Mouse (Mus musculus): ENCODE results near the gene Crym. TPM values are rescaled to one million over a fixed set of nuclear protein-coding genes. Genes with fewer than 3 reads are reported as not detected.

The Crym gene
- polyA plus RNA-seq (2015; fragmentation: Nextera tagmentation; extraction: Ambion mirVana): 72.5 and 76.1 TPM in 2 replicates

DNA sequence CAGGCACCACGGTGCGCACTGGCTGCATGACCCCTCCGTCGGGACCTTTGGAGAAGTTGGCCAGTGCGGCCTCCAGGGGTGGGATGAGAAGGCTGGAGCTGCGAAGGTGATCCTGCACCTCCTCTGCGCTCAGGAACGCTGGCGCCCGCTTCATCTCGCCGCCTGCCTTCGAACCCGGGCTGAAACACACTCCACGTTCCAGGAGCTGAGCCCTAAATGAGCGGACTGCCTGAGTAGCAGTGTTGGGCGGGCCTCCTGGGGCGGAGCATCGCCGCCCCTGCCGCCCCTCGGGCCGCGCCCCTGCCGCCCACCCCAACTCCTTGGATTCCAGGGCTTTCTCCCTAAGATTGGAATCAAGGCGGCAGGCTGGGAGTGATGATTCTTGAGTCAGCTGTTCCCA, at the start of gene Crym:
Gene Crym (minus strand): TSS at position 341 of the 400 bp plus-strand sequence.
- peak within 1 kb of the TSS; percentile 66 for H3K4me2 ChIP-seq
- H3K27ac ChIP-seq: peak within 1 kb of the TSS; percentile 45; the same call in 1 of the 2 replicates
- H3K4me1 ChIP-seq: peaks cover 21% of the 10 kb centered on the region
- H3K9me3 ChIP-seq (replicated peaks): no peaks in the 10 kb centered on the region
- H3K9ac ChIP-seq: peak within 1 kb of the TSS; percentile 36; the same call in 1 of the 2 replicates
- peak; percentile 33; the same call in 1 of the 2 replicates for ATAC-seq (replicated peaks; ENCODE audit: low FRiP score)
- peaks cover 23% of the 10 kb centered on the region for H3K27me3 ChIP-seq
- no peaks in the 10 kb centered on the region for H3K36me3 ChIP-seq
- 4% methylated on average over 26 of the region's 26 CpGs for WGBS
- peak within 1 kb of the TSS; percentile 47 for H3K4me3 ChIP-seq (replicated peaks)

- ATAC-seq (replicated peaks; ENCODE audit: low FRiP score): no peak
- no peak overlapping the region for H3K4me3 ChIP-seq (replicated peaks)
- no peak overlapping the region for H3K27ac ChIP-seq
- H3K4me1 ChIP-seq: no peaks in the 10 kb centered on the region
- H3K9ac ChIP-seq: no peak overlapping the region
- no peaks in the 10 kb centered on the region for H3K27me3 ChIP-seq
- H3K9me3 ChIP-seq (replicated peaks): no peaks in the 10 kb centered on the region
- no peaks in the 10 kb centered on the region for H3K36me3 ChIP-seq
- H3K4me2 ChIP-seq: no peak overlapping the region
These were observed 39.2 kb upstream of the Crym start for GRCm38 (mm10) chr7:120241092-120241491.

DNA sequence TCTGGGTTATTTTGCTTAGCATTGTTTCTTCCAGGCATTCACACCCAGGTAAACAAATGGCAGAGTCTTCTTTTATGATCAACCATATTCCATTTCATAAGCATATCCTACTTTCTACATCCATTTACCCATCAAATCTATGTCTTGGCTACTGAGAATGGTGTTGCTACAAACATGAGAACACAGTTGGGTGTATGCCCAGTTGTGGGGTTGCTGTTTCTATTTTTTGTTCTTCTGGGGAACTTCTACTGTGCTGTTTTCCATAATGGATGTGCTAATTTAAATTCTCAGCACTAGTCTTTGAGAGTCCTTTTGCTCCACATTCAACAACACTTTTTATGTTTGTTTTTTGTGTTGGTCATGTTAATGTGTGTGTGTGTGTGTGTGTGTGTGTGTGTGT, 26.6 kb upstream of the Crym start:
- Histone ChIP-seq H3K9ac (no peak overlapping the region), H3K4me1 (no peaks in the 10 kb centered on the region)
- ATAC-seq (replicated peaks; ENCODE audit: low FRiP score): no peak

DNA sequence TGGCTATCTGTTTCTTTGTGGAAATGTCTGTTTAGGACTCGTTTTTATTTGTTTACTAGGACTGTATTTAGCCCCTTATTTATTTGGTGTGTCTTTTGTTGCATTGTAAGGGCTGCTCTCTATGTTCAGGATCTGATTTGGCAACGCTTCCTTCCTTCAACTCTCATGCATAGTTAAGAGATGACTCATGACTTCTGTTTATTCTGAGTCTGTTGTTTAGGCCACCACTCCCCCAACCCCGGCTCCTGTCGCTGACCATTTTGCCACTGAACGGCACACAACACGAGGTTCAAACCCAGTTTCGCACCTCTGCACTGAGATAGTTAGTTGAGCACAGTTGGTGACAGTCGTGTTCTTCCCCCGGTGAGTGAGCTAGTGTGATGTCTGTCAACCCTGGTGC, 4.1 kb upstream of the Crym start:
- Histone ChIP-seq H3K27me3 (peaks cover 10% of the 10 kb centered on the region), H3K4me2 (no peak overlapping the region), H3K4me3 (replicated peaks) (no peak overlapping the region), H3K9ac (no peak overlapping the region), H3K27ac (no peak overlapping the region), H3K36me3 (no peaks in the 10 kb centered on the region), H3K4me1 (peaks cover 16% of the 10 kb centered on the region), H3K9me3 (replicated peaks) (no peaks in the 10 kb centered on the region)
- ATAC-seq (replicated peaks; ENCODE audit: low FRiP score): no peak
- 50% methylated on average over 9 of the region's 9 CpGs for WGBS

More for the DNA sequence above, 26.6 kb upstream of the Crym start:
- Histone ChIP-seq H3K27me3 (no peaks in the 10 kb centered on the region), H3K4me3 (replicated peaks) (no peak overlapping the region), H3K4me2 (no peak overlapping the region), H3K9me3 (replicated peaks) (no peaks in the 10 kb centered on the region), H3K36me3 (no peaks in the 10 kb centered on the region), H3K27ac (no peak overlapping the region)

- no peaks in the 10 kb centered on the region for H3K9me3 ChIP-seq (replicated peaks)
- H3K4me3 ChIP-seq (replicated peaks): no peak within 1 kb of the TSS
- H3K36me3 ChIP-seq: no peaks in the 10 kb centered on the region
- peaks cover 21% of the 10 kb centered on the region for H3K4me1 ChIP-seq
- no peak within 1 kb of the TSS for H3K27ac ChIP-seq
- no peak within 1 kb of the TSS for H3K9ac ChIP-seq
- 5% methylated on average over 26 of the region's 26 CpGs for WGBS
- ATAC-seq (replicated peaks; ENCODE audit: low FRiP score): peak; percentile 91
- peak within 1 kb of the TSS; percentile 27; the same call in 1 of the 2 replicates for H3K4me2 ChIP-seq
- H3K27me3 ChIP-seq: peaks cover 23% of the 10 kb centered on the region
These were observed 1.9 kb upstream of the Crym start, which contains the start of gene Abca14 for GRCm38 (mm10) chr7:120203789-120204188. Gene Abca14 (plus strand): TSS chr7:120203961.

GRCm38 (mm10) chr7:120201231-120201744, 623 bp downstream of the Crym start:
- Histone ChIP-seq H3K4me1 (peaks cover 21% of the 10 kb centered on the region), H3K27ac (peak overlapping the region; percentile 45; the same call in 1 of the 2 replicates), H3K4me2 (peak overlapping the region; percentile 66), H3K9ac (peak overlapping the region; percentile 36; the same call in 1 of the 2 replicates), H3K4me3 (replicated peaks) (peak overlapping the region; percentile 47), H3K36me3 (no peaks in the 10 kb centered on the region), H3K9me3 (replicated peaks) (no peaks in the 10 kb centered on the region), H3K27me3 (peaks cover 23% of the 10 kb centered on the region)
- under 1% methylated on average over 14 of the region's 14 CpGs for WGBS
- 0 out of 2 replicates have a peak, but pooled peaks have one; percentile 12 for ATAC-seq (replicated peaks; ENCODE audit: low FRiP score)

- Histone ChIP-seq H3K27me3 (peaks cover 5% of the 10 kb centered on the region; the same call in 1 of the 2 replicates), H3K4me1 (0 out of 2 replicates have a peak, but pooled peaks cover 1% of the 10 kb centered on the region), H3K36me3 (no peaks in the 10 kb centered on the region), H3K9me3 (replicated peaks) (no peaks in the 10 kb centered on the region), H3K9ac (no peak overlapping the region), H3K4me3 (replicated peaks) (no peak overlapping the region), H3K4me2 (no peak overlapping the region), H3K27ac (no peak overlapping the region)
- no peak for ATAC-seq (replicated peaks; ENCODE audit: low FRiP score)
- WGBS: 82% methylated on average over 4 of the region's 4 CpGs
These were observed 6.7 kb downstream of the Crym start for GRCm38 (mm10) chr7:120195207-120195606.

DNA sequence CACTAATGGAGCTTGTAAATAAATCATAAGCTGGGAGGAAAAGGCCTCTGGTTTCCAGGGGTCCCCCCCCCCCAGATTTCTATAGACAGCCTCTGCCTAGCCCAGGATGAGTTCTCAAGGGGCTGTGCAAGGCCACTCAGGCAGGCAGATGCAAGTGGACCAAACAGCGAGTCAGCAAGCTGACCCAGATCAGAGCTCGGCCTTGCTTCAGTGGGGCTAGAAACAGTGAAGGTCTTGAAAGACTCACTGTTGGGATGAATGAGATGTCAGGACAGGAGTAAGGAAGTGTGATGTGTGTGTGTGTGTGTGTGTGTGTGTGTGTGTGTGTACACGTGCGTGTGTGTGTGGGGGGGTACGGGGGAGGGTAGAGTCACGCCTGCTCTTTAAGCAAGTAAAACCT, 9.1 kb downstream of the Crym start:
- H3K4me3 ChIP-seq (replicated peaks): no peak overlapping the region
- H3K4me2 ChIP-seq: no peak overlapping the region
- no peak for ATAC-seq (replicated peaks; ENCODE audit: low FRiP score)
- 79% methylated on average over 6 of the region's 6 CpGs for WGBS
- no peaks in the 10 kb centered on the region for H3K27me3 ChIP-seq
- peaks cover 9% of the 10 kb centered on the region; the same call in 1 of the 2 replicates for H3K4me1 ChIP-seq
- H3K27ac ChIP-seq: no peak overlapping the region
- no peak overlapping the region for H3K9ac ChIP-seq
- no peaks in the 10 kb centered on the region for H3K9me3 ChIP-seq (replicated peaks)
- no peaks in the 10 kb centered on the region for H3K36me3 ChIP-seq

- Histone ChIP-seq H3K9me3 (replicated peaks) (no peaks in the 10 kb centered on the region), H3K4me2 (no peak overlapping the region), H3K27me3 (no peaks in the 10 kb centered on the region), H3K9ac (no peak overlapping the region), H3K4me1 (peaks cover 9% of the 10 kb centered on the region; the same call in 1 of the 2 replicates), H3K27ac (no peak overlapping the region), H3K4me3 (replicated peaks) (no peak overlapping the region), H3K36me3 (no peaks in the 10 kb centered on the region)
- WGBS: 48% methylated on average over 3 of the region's 3 CpGs
- no peak for ATAC-seq (replicated peaks; ENCODE audit: low FRiP score)
These were observed 9.7 kb downstream of the Crym start for GRCm38 (mm10) chr7:120192207-120192606.

DNA sequence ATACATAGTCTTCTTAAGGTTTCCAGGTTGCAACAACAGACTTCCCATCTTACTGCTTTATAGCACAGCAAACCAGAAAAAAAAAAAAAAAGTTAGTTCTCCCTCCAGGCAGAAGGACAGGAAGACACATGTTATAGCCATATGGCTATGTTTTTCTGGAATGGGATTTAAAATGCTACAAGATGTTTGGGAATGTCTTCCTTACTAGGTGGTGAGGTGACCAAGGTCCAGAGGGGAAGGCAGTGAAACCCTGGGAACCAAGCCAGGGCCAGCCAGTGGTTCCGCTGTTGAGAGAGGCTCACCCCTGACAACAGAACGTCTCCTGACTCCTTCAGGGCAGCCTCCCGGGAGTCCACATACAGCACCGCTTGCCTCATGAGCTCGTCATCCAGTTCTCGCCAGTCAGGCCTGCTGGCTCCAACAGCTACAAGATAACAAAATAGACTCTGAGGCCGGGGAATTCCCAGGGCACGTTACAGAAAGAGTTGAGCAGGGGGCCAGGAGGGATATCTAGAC, 11.7 kb downstream of the Crym start:
- Histone ChIP-seq H3K4me3 (replicated peaks) (no peak overlapping the region), H3K9me3 (replicated peaks) (no peaks in the 10 kb centered on the region), H3K4me1 (peaks cover 9% of the 10 kb centered on the region; the same call in 1 of the 2 replicates), H3K9ac (no peak overlapping the region), H3K36me3 (0 out of 2 replicates have a peak, but pooled peaks cover 3% of the 10 kb centered on the region), H3K27me3 (no peaks in the 10 kb centered on the region), H3K27ac (peak overlapping the region; percentile 41; the same call in 1 of the 2 replicates), H3K4me2 (no peak overlapping the region)
- no peak for ATAC-seq (replicated peaks; ENCODE audit: low FRiP score)
- 61% methylated on average over 8 of the region's 8 CpGs for WGBS

- Histone ChIP-seq H3K27ac (peak overlapping the region; percentile 41), H3K4me3 (replicated peaks) (no peak overlapping the region), H3K9me3 (replicated peaks) (no peaks in the 10 kb centered on the region), H3K4me1 (peaks cover 9% of the 10 kb centered on the region; the same call in 1 of the 2 replicates), H3K27me3 (no peaks in the 10 kb centered on the region), H3K9ac (no peak overlapping the region), H3K36me3 (0 out of 2 replicates have a peak, but pooled peaks cover 3% of the 10 kb centered on the region), H3K4me2 (no peak overlapping the region)
- WGBS: 55% methylated on average over 8 of the region's 8 CpGs
- ATAC-seq (replicated peaks; ENCODE audit: low FRiP score): peak; percentile 82
These were observed 12.4 kb downstream of the Crym start for GRCm38 (mm10) chr7:120189369-120190149.

DNA sequence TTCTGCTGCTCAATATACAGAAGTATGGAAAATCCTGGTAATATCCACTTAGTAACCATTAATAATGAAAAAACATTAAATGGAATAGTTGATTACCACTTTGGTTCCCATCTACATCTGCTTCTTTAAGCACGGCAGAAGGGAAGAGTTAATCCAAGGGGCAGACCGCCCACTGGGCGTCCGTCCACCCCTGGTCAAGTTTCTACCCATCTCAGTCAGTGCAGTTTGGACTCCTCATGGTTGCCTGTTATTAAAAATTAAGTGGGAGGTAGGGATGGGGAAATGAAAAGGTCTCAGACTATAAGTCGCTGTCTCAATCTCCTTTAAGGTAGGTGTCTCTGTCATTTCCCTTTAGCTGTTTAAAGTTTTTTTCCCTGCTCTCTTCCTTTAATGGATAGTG, 13.0 kb downstream of the Crym start:
- H3K27ac ChIP-seq: no peak overlapping the region; the same call in 1 of the 2 replicates
- no peak for ATAC-seq (replicated peaks; ENCODE audit: low FRiP score)
- WGBS: 87% methylated on average over 5 of the region's 5 CpGs
- H3K9ac ChIP-seq: no peak overlapping the region
- 0 out of 2 replicates have a peak, but pooled peaks cover 3% of the 10 kb centered on the region for H3K36me3 ChIP-seq
- peaks cover 9% of the 10 kb centered on the region; the same call in 1 of the 2 replicates for H3K4me1 ChIP-seq
- H3K4me3 ChIP-seq (replicated peaks): no peak overlapping the region
- H3K4me2 ChIP-seq: no peak overlapping the region
- no peaks in the 10 kb centered on the region for H3K27me3 ChIP-seq
- no peaks in the 10 kb centered on the region for H3K9me3 ChIP-seq (replicated peaks)
